Mouse (Mus musculus): Measurements from ENCODE around the gene Mcrip2. TPM values are rescaled to one million over a fixed set of nuclear protein-coding genes. Genes with fewer than 3 reads are reported as not detected.

Gene Mcrip2
- polyA plus RNA-seq, 1 experiment from 2014 or later = 57.8 TPM

- in situ Hi-C loops (cut with MboI; ENCODE audit: low pct_unique_long_range_greater_than_20kb) = no loop called here
- ATAC-seq (no peak), DNase-seq (ENCODE audit: low read depth, low spot score) (no peak)
- ChIA-PET POLR2A (interaction anchor here (0.7 to 0.8 kb wide), 2 partner anchors 18 to 30 kb away, joined by 3 to 4 read pairs; no protein-coding TSS in a partner anchor), CTCF (interaction anchor here (0.9 to 1.0 kb wide), 2 partner anchors 36 to 131 kb away, joined by 4 to 5 read pairs; no protein-coding TSS in a partner anchor)
- no peak for TF ChIP-seq CTCF (IDR thresholded peaks at IDR 0.05)
- no peaks in the 10 kb centered on the region for H3K27me3 ChIP-seq
Measured at GRCm38 (mm10) chr17:25880913-25881641, 12.5 kb upstream of the Mcrip2 start.

GRCm38 (mm10) chr17:25880196-25880910 is 11.8 kb upstream of the Mcrip2 start, which contains the start of gene Wfikkn1:
Gene Wfikkn1, minus strand, starts transcription at chr17:25880858.
- ATAC-seq = no peak
- DNase-seq (ENCODE audit: low read depth, low spot score) = no peak
- CTCF ChIA-PET = interaction anchor here (1.2 kb wide), 1 partner anchor 45 kb away, joined by 3 read pairs; no protein-coding TSS in a partner anchor
- POLR2A ChIA-PET = interaction anchor here (1.4 kb wide), 1 partner anchor 12 kb away, joined by 3 read pairs; the partner anchor contains the start of gene Mcrip2
- no peaks in the 10 kb centered on the region for H3K27me3 ChIP-seq
- TF ChIP-seq CTCF (IDR thresholded peaks at IDR 0.05) = no peak
- in situ Hi-C loops (cut with MboI; ENCODE audit: low pct_unique_long_range_greater_than_20kb) = no loop called here

- DNase-seq (ENCODE audit: low read depth, low spot score) (no peak), ATAC-seq (no peak)
- H3K27me3 ChIP-seq = no peaks in the 10 kb centered on the region
- ChIA-PET CTCF (interaction anchor here (0.7 to 1.2 kb wide), 4 partner anchors 11 to 137 kb away, joined by 3 to 4 read pairs (median 3); partner anchors contain the start of gene Mcrip2), POLR2A (interaction anchor here (1.4 kb wide), 1 partner anchor 11 kb away, joined by 3 read pairs; the partner anchor contains the start of gene Mcrip2)
- in situ Hi-C loops (cut with MboI; ENCODE audit: low pct_unique_long_range_greater_than_20kb) = no loop called here
- TF ChIP-seq CTCF (IDR thresholded peaks at IDR 0.05) = no peak
Measured at GRCm38 (mm10) chr17:25879750-25880149, 11.2 kb upstream of the Mcrip2 start.

GRCm38 (mm10) chr17:25879261-25879660 is 10.7 kb upstream of the Mcrip2 start:
- CTCF ChIA-PET = interaction anchor here (0.7 to 1.2 kb wide), 4 partner anchors 11 to 138 kb away, joined by 3 to 4 read pairs (median 3); partner anchors contain the start of gene Mcrip2
- ATAC-seq (no peak), DNase-seq (ENCODE audit: low read depth, low spot score) (no peak)
- H3K27me3 ChIP-seq = no peaks in the 10 kb centered on the region
- in situ Hi-C loops (cut with MboI; ENCODE audit: low pct_unique_long_range_greater_than_20kb) = no loop called here
- TF ChIP-seq CTCF (IDR thresholded peaks at IDR 0.05) = no peak
- POLR2A ChIA-PET = interaction anchor here (1.4 kb wide), 1 partner anchor 11 kb away, joined by 3 read pairs; the partner anchor contains the start of gene Mcrip2

GRCm38 (mm10) chr17:25878611-25879180 is 10.1 kb upstream of the Mcrip2 start:
- no peak for ATAC-seq
- in situ Hi-C loops (cut with MboI; ENCODE audit: low pct_unique_long_range_greater_than_20kb) = no loop called here
- POLR2A ChIA-PET = interaction anchor here (1.4 kb wide), 1 partner anchor 10 kb away, joined by 3 read pairs; the partner anchor contains the start of gene Mcrip2
- H3K27me3 ChIP-seq = no peaks in the 10 kb centered on the region
- CTCF ChIA-PET = interaction anchor here (1.2 kb wide), 2 partner anchors 10 to 139 kb away, joined by 3 to 4 read pairs; partner anchors contain the start of gene Mcrip2
- DNase-seq (ENCODE audit: low read depth, low spot score) = no peak
- no peak for TF ChIP-seq CTCF (IDR thresholded peaks at IDR 0.05)

- CTCF ChIA-PET = no interaction called here
- POLR2A ChIA-PET = interaction anchor here (1.4 kb wide), 1 partner anchor 10 kb away, joined by 8 read pairs; the partner anchor contains the start of gene Mcrip2
- ATAC-seq = no peak
Measured at GRCm38 (mm10) chr17:25877741-25878610, 9.4 kb upstream of the Mcrip2 start.

GRCm38 (mm10) chr17:25877025-25877424 is 8.5 kb upstream of the Mcrip2 start:
- no peaks in the 10 kb centered on the region for H3K27me3 ChIP-seq
- DNase-seq (ENCODE audit: low read depth, low spot score) = no peak
- in situ Hi-C loops (cut with MboI; ENCODE audit: low pct_unique_long_range_greater_than_20kb) = no loop called here
- ChIA-PET CTCF (no interaction called here), POLR2A (interaction anchor here (1.4 kb wide), 1 partner anchor 9 kb away, joined by 8 read pairs; the partner anchor contains the start of gene Mcrip2)
- no peak for ATAC-seq
- no peak for TF ChIP-seq CTCF (IDR thresholded peaks at IDR 0.05)

More at GRCm38 (mm10) chr17:25877741-25878610, 9.4 kb upstream of the Mcrip2 start:
- DNase-seq (ENCODE audit: low read depth, low spot score) = no peak
- in situ Hi-C loops (cut with MboI; ENCODE audit: low pct_unique_long_range_greater_than_20kb) = no loop called here
- no peaks in the 10 kb centered on the region for H3K27me3 ChIP-seq
- no peak for TF ChIP-seq CTCF (IDR thresholded peaks at IDR 0.05)

GRCm38 (mm10) chr17:25876347-25876915 is 7.9 kb upstream of the Mcrip2 start:
- H3K27me3 ChIP-seq = no peaks in the 10 kb centered on the region
- POLR2A ChIA-PET = interaction anchor here (1.4 to 1.5 kb wide), 2 partner anchors 8 to 14 kb away, joined by 4 to 8 read pairs; partner anchors contain the start of gene Mcrip2
- ATAC-seq = no peak
- no peak for DNase-seq (ENCODE audit: low read depth, low spot score)
- no peak for TF ChIP-seq CTCF (IDR thresholded peaks at IDR 0.05)
- in situ Hi-C loops (cut with MboI; ENCODE audit: low pct_unique_long_range_greater_than_20kb) = no loop called here
- CTCF ChIA-PET = no interaction called here

Measured in Patski (cell line).